Mouse (Mus musculus) megakaryocyte progenitor cell, adult 5-6 weeks (primary cell): ENCODE data around the gene Sap18. TPM values are rescaled to one million over a fixed set of nuclear protein-coding genes. Genes with fewer than 3 reads are reported as not detected.
A peak's percentile ranks its signal among the peaks of the same experiment; 100 is the strongest.
"Not testable (repeated sequence)": the region's sequence is repeated elsewhere in the genome, so short reads cannot be mapped to it uniquely, and the experiment has no call there.

Source experiments
- ATAC-seq: replicated peaks from 2 replicates; pipeline ENCODE4 v1.8.0; 2016; ENCODE audit warnings: mild to moderate bottlenecking, moderate TSS enrichment, inconsistent platforms; ENCODE audit not compliant: poor library complexity
- total RNA-seq, 2 experiments: library from RNA; stranded (forward) in 1 of 2; stranded (reverse) in 1 of 2; fragments of 157-497, 149-512 nt in 1 of 2; fragments of 200-1000 nt in 1 of 2; gene quantifications; 2 replicates each; pipeline versions ENCODE4 v1.2.3 to v1.2.4; 2015 to 2017

Gene Sap18
- total RNA-seq, 2 experiments from 2014 or later: 19.9 to 160 TPM

- peak; percentile 88 for ATAC-seq
These were observed 28.1 kb downstream of the Sap18 start, which contains the start of the genes Ska3 and Mrpl57 for GRCm38 (mm10) chr14:57825788-57826751. Gene Ska3, minus strand, starts transcription at chr14:57826185. Gene Mrpl57, plus strand, starts transcription at chr14:57826234.

GRCm38 (mm10) chr14:57827284-57827683 lies 29.3 kb downstream of the Sap18 start:
- ATAC-seq: no peak; the same call in 1 of the 2 replicates

- ATAC-seq: no peak
These were observed 35.5 kb downstream of the Sap18 start for GRCm38 (mm10) chr14:57833526-57833925.

GRCm38 (mm10) chr14:57835157-57835556 lies 37.2 kb downstream of the Sap18 start:
- ATAC-seq: peak; percentile 99

GRCm38 (mm10) chr14:57844535-57844934 lies 46.6 kb downstream of the Sap18 start:
- ATAC-seq: no peak

- ATAC-seq: not testable (repeated sequence)
These were observed 50.1 kb downstream of the Sap18 start for GRCm38 (mm10) chr14:57848061-57848460.

GRCm38 (mm10) chr14:57848646-57849045 lies 50.7 kb downstream of the Sap18 start:
- ATAC-seq: no peak

GRCm38 (mm10) chr14:57850330-57850729 lies 52.4 kb downstream of the Sap18 start:
- ATAC-seq: no peak

GRCm38 (mm10) chr14:57852961-57853360 lies 55.0 kb downstream of the Sap18 start:
- ATAC-seq: no peak

GRCm38 (mm10) chr14:57856037-57856436 lies 58.1 kb downstream of the Sap18 start:
- ATAC-seq: not testable (repeated sequence)

Other genes starting within 250 kb of the Sap18 start
- 43.6 and 49.5 TPM in 2 replicates for gene Eef1akmt1, start 226.6 kb upstream of the Sap18 start, total RNA-seq (2015)
- 14.0 and 24.2 TPM in 2 replicates for gene Eef1akmt1, start 226.6 kb upstream of the Sap18 start, total RNA-seq (2017)
- gene Xpo4, start 132.8 kb upstream of the Sap18 start, total RNA-seq (2015): 37.2 and 38.5 TPM in 2 replicates
- 31.2 and 43.2 TPM in 2 replicates for gene Xpo4, start 132.8 kb upstream of the Sap18 start, total RNA-seq (2017)
- gene Gm49361, start 52.1 kb upstream of the Sap18 start, total RNA-seq (2015): not detected in 2 replicates
- not detected in 2 replicates for gene Gm49361, start 52.1 kb upstream of the Sap18 start, total RNA-seq (2017)
- gene Lats2, start 39.8 kb upstream of the Sap18 start, total RNA-seq (2015): 9.3 and 16.9 TPM in 2 replicates
- 8.1 and 8.2 TPM in 2 replicates for gene Lats2, start 39.8 kb upstream of the Sap18 start, total RNA-seq (2017)
- gene Ska3, start 28.0 kb downstream of the Sap18 start, total RNA-seq (2015): 34.8 and 40.9 TPM in 2 replicates
- 27.3 and 42.0 TPM in 2 replicates for gene Ska3, start 28.0 kb downstream of the Sap18 start, total RNA-seq (2017)
- gene Mrpl57, start 28.1 kb downstream of the Sap18 start, total RNA-seq (2015): 87.0 and 89.2 TPM in 2 replicates
- 70.5 and 72.5 TPM in 2 replicates for gene Mrpl57, start 28.1 kb downstream of the Sap18 start, total RNA-seq (2017)
- 43.5 and 49.2 TPM in 2 replicates for gene Zdhhc20, start 92.1 kb downstream of the Sap18 start, total RNA-seq (2015)
- 40.8 and 44.5 TPM in 2 replicates for gene Zdhhc20, start 92.1 kb downstream of the Sap18 start, total RNA-seq (2017)
- 29.9 and 35.5 TPM in 2 replicates for gene Micu2, start 201.1 kb downstream of the Sap18 start, total RNA-seq (2015)
- gene Micu2, start 201.1 kb downstream of the Sap18 start, total RNA-seq (2017): 71.0 and 84.1 TPM in 2 replicates